Mouse (Mus musculus) small intestine, adult 2 months (tissue): ENCODE measurements around the gene Fzd2.

Experiments used
- CTCF ChIP-seq: fragments of 200-500 bp; IDR thresholded peaks from 2 replicates; pipeline ENCODE4 v1.5.1; 2012; ENCODE audit warnings: low read depth, mild to moderate bottlenecking, control low read depth, inconsistent platforms, low read length, moderate library complexity, mixed read lengths; ENCODE audit not compliant: insufficient replicate concordance, insufficient read length; ENCODE audit errors: extremely low read depth
- POLR2A ChIP-seq: fragments of 200-500 bp; IDR thresholded peaks from 2 replicates; pipeline ENCODE4 v1.6.1; 2012; ENCODE audit warnings: low read depth, mild to moderate bottlenecking, control low read depth, inconsistent platforms, low read length, moderate library complexity

DNA sequence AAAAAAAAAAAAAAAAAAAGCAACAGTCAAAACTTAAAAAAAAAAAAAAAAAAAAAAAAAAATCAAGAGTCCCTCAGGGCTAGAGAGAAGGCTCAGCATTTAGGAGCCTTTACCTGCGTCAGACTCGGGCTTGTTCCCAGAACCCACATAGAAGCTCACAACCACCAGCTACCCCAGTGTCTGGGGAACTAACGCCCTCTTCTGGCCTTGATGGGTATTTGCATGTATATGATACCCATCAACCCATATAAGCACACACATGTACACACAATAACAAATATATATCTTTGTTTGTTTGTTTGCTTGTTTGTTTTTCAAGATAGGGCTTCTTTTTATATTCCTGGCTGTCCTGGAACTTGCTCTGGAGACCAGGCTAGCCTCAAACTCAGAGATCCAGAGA lies 16.6 kb upstream of the Fzd2 start:
- TF ChIP-seq POLR2A = no peak
- no peak for TF ChIP-seq CTCF
